Mouse (Mus musculus) spleen, adult 2 months (tissue): Measurements from ENCODE around the gene Fam199x.

Experiments
- CTCF ChIP-seq: fragments of 200-500 bp; IDR thresholded peaks from 2 replicates; pipeline ENCODE4 v1.5.1; 2011; ENCODE audit warnings: mild to moderate bottlenecking, inconsistent platforms; ENCODE audit not compliant: insufficient read depth, insufficient read length, insufficient replicate concordance; ENCODE audit errors: extremely low read depth
- POLR2A ChIP-seq: fragments of 200-500 bp; IDR thresholded peaks from 2 replicates; pipeline ENCODE4 v1.6.1; 2011; ENCODE audit warnings: low read depth, low read length, inconsistent platforms

GRCm38 (mm10) chrX:137104531-137104930, 55.1 kb downstream of the Fam199x start:
- no peak for TF ChIP-seq POLR2A
- TF ChIP-seq CTCF = no peak
